Mouse (Mus musculus) embryonic facial prominence, embryonic 13.5 days (tissue): ENCODE results near the gene Tdrd5. TPM values are rescaled to one million over a fixed set of nuclear protein-coding genes. Genes with fewer than 3 reads are reported as not detected.
A peak's percentile ranks its signal among the peaks of the same experiment; 100 is the strongest.
"Not testable (repeated sequence)": the region's sequence is repeated elsewhere in the genome, so short reads cannot be mapped to it uniquely, and the experiment has no call there.

ENCODE experiments used
- ATAC-seq: fragments of 200-750 bp; cut with Nextera tagmentation; 2 replicates; pipeline ENCODE4 v1.8.0; 2017; ENCODE audit warnings: low read depth; ENCODE audit not compliant: insufficient number of reproducible peaks, insufficient read depth, low FRiP score, low TSS enrichment
- H3K27ac ChIP-seq: fragments of 300-500 bp; sonication (generic); 2 replicates; pipeline ENCODE4 v1.5.1; 2015; ENCODE audit warnings: moderate library complexity, mild to moderate bottlenecking, inconsistent platforms
- H3K27me3 ChIP-seq: fragments of 300-500 bp; sonication (generic); 2 replicates; pipeline ENCODE4 v1.6.1; 2015; ENCODE audit warnings: mild to moderate bottlenecking, inconsistent platforms
- H3K36me3 ChIP-seq: fragments of 300-500 bp; sonication (generic); 2 replicates; pipeline ENCODE4 v1.6.1; 2015; ENCODE audit warnings: mild to moderate bottlenecking, inconsistent platforms
- H3K4me1 ChIP-seq: fragments of 300-500 bp; sonication (generic); 2 replicates; pipeline ENCODE4 v1.6.1; 2015; ENCODE audit warnings: inconsistent platforms
- H3K4me2 ChIP-seq: fragments of 300-500 bp; sonication (generic); 2 replicates; pipeline ENCODE4 v1.6.1; 2015; ENCODE audit warnings: moderate library complexity, mild to moderate bottlenecking, inconsistent platforms
- H3K4me3 ChIP-seq: fragments of 300-500 bp; sonication (generic); 2 replicates; pipeline ENCODE4 v1.5.1; 2015; ENCODE audit warnings: mild to moderate bottlenecking, inconsistent platforms
- H3K9ac ChIP-seq: fragments of 300-500 bp; sonication (generic); 2 replicates; pipeline ENCODE4 v1.6.1; 2015; ENCODE audit warnings: mild to moderate bottlenecking, inconsistent platforms
- H3K9me3 ChIP-seq: fragments of 300-500 bp; sonication (generic); 2 replicates; pipeline ENCODE4 v1.6.1; 2016; ENCODE audit warnings: inconsistent platforms
- whole genome bisulfite sequencing: fragments of 180-500 bp; shearing (Covaris S2); methylation state at CpG from one replicate; pipeline ENCODE4 v1.1.7; 2015; ENCODE audit warnings: mixed read lengths; 5-methylcytosine and 5-hydroxymethylcytosine counted together
- polyA plus RNA-seq: library from polyadenylated mRNA; unstranded; fragments of >200 nt; fragmentation: Nextera tagmentation; extraction: Ambion mirVana; gene quantifications from 2 replicates; pipeline ENCODE4 v1.2.1, GENCODE M21; 2015

Tdrd5 gene
- polyA plus RNA-seq, result 0.43 and 1.3 TPM in 2 replicates

GRCm38 (mm10) chr1:156302911-156303749 is at the start of gene Tdrd5:
TSS of gene Tdrd5 (minus strand) at chr1:156303664.
- no peak for ATAC-seq
- Histone ChIP-seq H3K9me3 (0 out of 2 replicates have a peak, but pooled peaks cover 5% of the 10 kb centered on the region), H3K27ac (no peak within 1 kb of the TSS), H3K27me3 (peaks cover 66% of the 10 kb centered on the region), H3K4me1 (peaks cover 10% of the 10 kb centered on the region), H3K4me2 (peak within 1 kb of the TSS; percentile 99), H3K9ac (peak within 1 kb of the TSS; percentile 67), H3K36me3 (no peaks in the 10 kb centered on the region), H3K4me3 (peak within 1 kb of the TSS; percentile 64)
- WGBS, result under 1% methylated on average over 83 of the region's 85 CpGs

GRCm38 (mm10) chr1:156352466-156352865 is 49.0 kb upstream of the Tdrd5 start:
- no peak for ATAC-seq
- Histone ChIP-seq H3K27ac (no peak overlapping the region), H3K36me3 (no peaks in the 10 kb centered on the region), H3K4me3 (no peak overlapping the region), H3K4me1 (no peaks in the 10 kb centered on the region), H3K4me2 (no peak overlapping the region), H3K9ac (no peak overlapping the region), H3K27me3 (no peaks in the 10 kb centered on the region), H3K9me3 (no peaks in the 10 kb centered on the region)
- WGBS, result 94% methylated on average over 2 of the region's 2 CpGs

- Histone ChIP-seq H3K9ac (no peak overlapping the region), H3K27ac (no peak overlapping the region), H3K9me3 (no peaks in the 10 kb centered on the region), H3K4me2 (no peak overlapping the region), H3K27me3 (no peaks in the 10 kb centered on the region), H3K4me1 (no peaks in the 10 kb centered on the region), H3K36me3 (no peaks in the 10 kb centered on the region), H3K4me3 (no peak overlapping the region)
- WGBS, result 84% methylated on average over 4 of the region's 4 CpGs
- no peak for ATAC-seq
Measured at GRCm38 (mm10) chr1:156350441-156350840, 47.0 kb upstream of the Tdrd5 start.

GRCm38 (mm10) chr1:156349031-156349430 is 45.6 kb upstream of the Tdrd5 start:
- no peak overlapping the region for H3K4me3 ChIP-seq
- no peaks in the 10 kb centered on the region for H3K27me3 ChIP-seq
- H3K9me3 ChIP-seq, result no peaks in the 10 kb centered on the region
- H3K4me1 ChIP-seq, result no peaks in the 10 kb centered on the region
- no peak for ATAC-seq
- H3K9ac ChIP-seq, result no peak overlapping the region
- WGBS, result 78% methylated on average over 4 of the region's 4 CpGs
- no peak overlapping the region for H3K27ac ChIP-seq
- no peaks in the 10 kb centered on the region for H3K36me3 ChIP-seq
- no peak overlapping the region for H3K4me2 ChIP-seq

- H3K4me3 ChIP-seq, result no peak overlapping the region
- WGBS, result 88% methylated on average over 4 of the region's 4 CpGs
- no peaks in the 10 kb centered on the region for H3K9me3 ChIP-seq
- H3K4me2 ChIP-seq, result no peak overlapping the region
- ATAC-seq, result no peak
- H3K9ac ChIP-seq, result no peak overlapping the region
- H3K27ac ChIP-seq, result no peak overlapping the region
- H3K27me3 ChIP-seq, result no peaks in the 10 kb centered on the region
- H3K4me1 ChIP-seq, result no peaks in the 10 kb centered on the region
- no peaks in the 10 kb centered on the region for H3K36me3 ChIP-seq
Measured at GRCm38 (mm10) chr1:156345633-156346032, 42.2 kb upstream of the Tdrd5 start.

- Histone ChIP-seq H3K36me3 (no peaks in the 10 kb centered on the region), H3K4me3 (no peak overlapping the region), H3K27ac (no peak overlapping the region), H3K27me3 (no peaks in the 10 kb centered on the region), H3K4me2 (no peak overlapping the region), H3K9ac (no peak overlapping the region), H3K9me3 (no peaks in the 10 kb centered on the region), H3K4me1 (no peaks in the 10 kb centered on the region)
- no peak for ATAC-seq
- 57% methylated on average over 4 of the region's 4 CpGs for WGBS
Measured at GRCm38 (mm10) chr1:156344433-156344832, 41.0 kb upstream of the Tdrd5 start.

- WGBS, result 62% methylated on average over 4 of the region's 4 CpGs
- H3K27me3 ChIP-seq, result no peaks in the 10 kb centered on the region
- no peaks in the 10 kb centered on the region for H3K36me3 ChIP-seq
- no peak overlapping the region for H3K27ac ChIP-seq
- no peak overlapping the region for H3K9ac ChIP-seq
- H3K9me3 ChIP-seq, result no peaks in the 10 kb centered on the region
- ATAC-seq, result no peak
- no peak overlapping the region for H3K4me3 ChIP-seq
- H3K4me1 ChIP-seq, result no peaks in the 10 kb centered on the region
- no peak overlapping the region for H3K4me2 ChIP-seq
Measured at GRCm38 (mm10) chr1:156340847-156341246, 37.4 kb upstream of the Tdrd5 start.

- H3K4me1 ChIP-seq, result no peaks in the 10 kb centered on the region
- ATAC-seq, result no peak
- 89% methylated on average over 9 of the region's 9 CpGs for WGBS
Measured at GRCm38 (mm10) chr1:156323126-156323525, 19.7 kb upstream of the Tdrd5 start.

GRCm38 (mm10) chr1:156310630-156311029 is 7.2 kb upstream of the Tdrd5 start, which contains the start of gene Nphs2:
TSS of gene Nphs2 (plus strand) at chr1:156310727.
- peaks cover 63% of the 10 kb centered on the region for H3K27me3 ChIP-seq
- no peak for ATAC-seq
- H3K27ac ChIP-seq, result no peak within 1 kb of the TSS

More at GRCm38 (mm10) chr1:156323126-156323525, 19.7 kb upstream of the Tdrd5 start:
- Histone ChIP-seq H3K36me3 (no peaks in the 10 kb centered on the region), H3K9ac (no peak overlapping the region), H3K4me3 (no peak overlapping the region), H3K27me3 (no peaks in the 10 kb centered on the region), H3K9me3 (no peaks in the 10 kb centered on the region), H3K4me2 (no peak overlapping the region), H3K27ac (no peak overlapping the region)

GRCm38 (mm10) chr1:156308595-156308994 is 5.1 kb upstream of the Tdrd5 start:
- no peak for ATAC-seq
- peaks cover 83% of the 10 kb centered on the region for H3K27me3 ChIP-seq
- H3K9ac ChIP-seq, result no peak overlapping the region
- no peak overlapping the region for H3K4me3 ChIP-seq
- peaks cover 7% of the 10 kb centered on the region for H3K4me1 ChIP-seq
- H3K9me3 ChIP-seq, result no peaks in the 10 kb centered on the region
- WGBS, result 64% methylated on average over 1 of the region's 1 CpGs
- no peaks in the 10 kb centered on the region for H3K36me3 ChIP-seq
- no peak overlapping the region for H3K27ac ChIP-seq
- no peak overlapping the region for H3K4me2 ChIP-seq

More at GRCm38 (mm10) chr1:156310630-156311029, 7.2 kb upstream of the Tdrd5 start, which contains the start of gene Nphs2:
- Histone ChIP-seq H3K36me3 (no peaks in the 10 kb centered on the region), H3K9ac (peak within 1 kb of the TSS; percentile 57), H3K4me3 (peak within 1 kb of the TSS; percentile 29), H3K4me1 (peaks cover 5% of the 10 kb centered on the region), H3K4me2 (peak within 1 kb of the TSS; percentile 56), H3K9me3 (no peaks in the 10 kb centered on the region)
- 2% methylated on average over 29 of the region's 29 CpGs for WGBS

GRCm38 (mm10) chr1:156290016-156290415 is 13.4 kb downstream of the Tdrd5 start:
- H3K36me3 ChIP-seq, result no peaks in the 10 kb centered on the region
- no peaks in the 10 kb centered on the region for H3K27me3 ChIP-seq
- H3K4me3 ChIP-seq, result no peak overlapping the region
- WGBS, result 94% methylated on average over 6 of the region's 6 CpGs
- H3K9me3 ChIP-seq, result no peaks in the 10 kb centered on the region
- H3K9ac ChIP-seq, result no peak overlapping the region
- H3K4me2 ChIP-seq, result no peak overlapping the region
- no peak for ATAC-seq
- no peak overlapping the region for H3K27ac ChIP-seq
- H3K4me1 ChIP-seq, result no peaks in the 10 kb centered on the region

- not testable (repeated sequence) for H3K27ac ChIP-seq, H3K4me2 ChIP-seq, H3K27me3 ChIP-seq, ATAC-seq, H3K9ac ChIP-seq, H3K4me3 ChIP-seq, H3K4me1 ChIP-seq, H3K9me3 ChIP-seq, H3K36me3 ChIP-seq
- WGBS, result 65% methylated on average over 10 of the region's 10 CpGs
Measured at GRCm38 (mm10) chr1:156289222-156289587, 14.3 kb downstream of the Tdrd5 start.
